Mouse (Mus musculus) cerebellum, adult 9-11 months (tissue): ENCODE measurements at regions not wholly inside any gene's neighbourhood (a gene's known extent, or its start where the extent isn't known, plus 50 kb on each side); places are given as distances from the start of the nearest gene placed in this dataset.

ENCODE experiments used
- DNase-seq: peaks from one replicate; pipeline ENCODE4 v3.0.0; 2022

DNA sequence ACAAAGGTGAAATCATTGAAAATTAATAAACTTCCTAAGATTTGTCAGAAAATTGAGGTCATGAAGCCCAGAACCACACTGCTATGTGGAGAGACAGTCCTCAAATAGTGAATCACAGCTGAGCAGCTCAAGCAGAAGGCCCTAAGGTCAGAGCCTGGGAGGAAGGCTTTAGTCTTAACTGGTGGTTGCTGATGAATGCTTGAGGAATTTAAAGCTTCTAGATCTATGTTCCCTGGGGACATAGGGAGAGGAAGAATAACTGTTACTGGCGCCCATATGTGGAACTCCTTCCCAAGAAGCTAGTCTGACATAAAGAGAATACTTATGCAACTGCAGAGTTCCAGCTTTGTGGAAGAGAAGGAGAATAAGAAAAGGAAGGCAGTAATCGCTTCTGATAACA is 919.5 kb downstream of the D3Ertd751e start:
- DNase-seq = no peak

GRCm38 (mm10) chr3:42676668-42677398 is 934.4 kb downstream of the D3Ertd751e start:
- no peak for DNase-seq

GRCm38 (mm10) chr3:42694726-42695125 is 952.3 kb downstream of the D3Ertd751e start:
- DNase-seq = no peak

DNA sequence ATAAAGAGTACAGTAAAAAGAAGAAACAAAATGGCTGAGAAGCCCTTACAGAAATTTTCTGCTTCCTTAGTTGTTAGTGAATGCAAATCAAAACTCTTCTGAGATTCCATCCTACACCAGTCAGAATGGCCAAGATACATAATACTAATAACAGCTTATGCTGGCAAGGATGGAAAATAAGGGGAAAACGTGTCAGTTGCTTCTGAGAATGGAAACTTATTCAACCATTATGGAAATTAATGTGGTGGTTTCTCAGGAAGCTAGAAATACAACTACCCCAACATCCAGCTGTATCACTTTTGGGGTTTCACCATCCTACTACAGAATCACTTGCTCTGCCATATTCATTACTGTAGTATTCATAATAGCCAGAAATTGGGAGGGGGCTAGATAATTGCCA is 996.5 kb downstream of the D3Ertd751e start:
- DNase-seq = no peak

- DNase-seq = no peak
Observed at GRCm38 (mm10) chr3:42753130-42753529, 1010.7 kb downstream of the D3Ertd751e start.

GRCm38 (mm10) chr3:42757335-42757734 is 1014.9 kb downstream of the D3Ertd751e start:
- DNase-seq = no peak

DNA sequence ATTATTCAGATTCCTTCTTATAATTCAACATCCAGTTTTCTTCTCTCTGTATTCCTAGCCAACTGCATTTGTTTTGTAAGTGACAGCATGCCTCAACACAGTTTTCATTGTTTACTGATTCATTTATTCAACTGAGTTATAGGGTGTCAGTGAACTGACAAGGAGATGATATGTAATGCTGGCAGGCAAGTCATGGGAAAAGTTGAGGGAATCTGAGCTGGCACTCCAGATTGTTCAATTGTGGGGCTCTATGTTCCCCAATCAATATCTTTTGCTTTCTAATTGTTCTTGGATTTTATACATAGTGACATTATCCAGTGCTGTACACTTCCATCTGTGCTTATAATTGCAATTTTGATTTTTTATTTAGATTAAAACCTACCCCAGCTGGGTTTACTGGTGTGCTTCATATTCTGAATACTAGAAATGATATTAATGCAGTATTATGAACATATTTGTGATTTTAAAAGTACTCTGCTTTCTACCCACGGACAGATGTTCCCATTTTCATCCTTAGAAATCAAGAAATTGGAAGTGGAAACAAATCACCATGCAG is 1015.5 kb downstream of the D3Ertd751e start:
- no peak for DNase-seq

- DNase-seq = no peak
Observed at GRCm38 (mm10) chr3:42762205-42762604, 1019.8 kb downstream of the D3Ertd751e start.

GRCm38 (mm10) chr3:42783478-42783877 is 1041.1 kb downstream of the D3Ertd751e start:
- no peak for DNase-seq

GRCm38 (mm10) chr3:42784203-42784602 is 1041.8 kb downstream of the D3Ertd751e start:
- DNase-seq = no peak

- no peak for DNase-seq
Observed at GRCm38 (mm10) chr3:42790415-42790814, 1048.0 kb downstream of the D3Ertd751e start.

DNA sequence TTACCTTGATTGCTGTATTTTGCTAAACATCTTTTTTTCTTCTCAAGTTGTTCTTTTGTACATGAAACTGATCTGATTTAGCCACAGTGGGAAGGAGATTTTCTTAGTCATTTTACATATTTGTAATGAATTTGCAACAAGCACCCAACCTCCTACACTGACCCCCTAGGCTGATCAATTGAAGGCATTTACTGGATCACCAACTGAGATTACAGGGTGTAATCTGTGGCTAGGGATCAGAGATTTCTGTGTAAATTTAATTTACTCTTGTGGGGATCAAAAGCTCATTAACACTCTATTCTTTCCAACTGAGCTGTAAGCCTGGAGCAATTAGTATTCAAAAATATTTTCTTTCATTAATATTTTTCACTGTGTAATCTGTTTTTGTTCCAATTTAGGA is 1049.5 kb downstream of the D3Ertd751e start:
- DNase-seq = no peak

GRCm38 (mm10) chr3:42830456-42830855 is 1088.0 kb downstream of the D3Ertd751e start:
- no peak for DNase-seq

DNA sequence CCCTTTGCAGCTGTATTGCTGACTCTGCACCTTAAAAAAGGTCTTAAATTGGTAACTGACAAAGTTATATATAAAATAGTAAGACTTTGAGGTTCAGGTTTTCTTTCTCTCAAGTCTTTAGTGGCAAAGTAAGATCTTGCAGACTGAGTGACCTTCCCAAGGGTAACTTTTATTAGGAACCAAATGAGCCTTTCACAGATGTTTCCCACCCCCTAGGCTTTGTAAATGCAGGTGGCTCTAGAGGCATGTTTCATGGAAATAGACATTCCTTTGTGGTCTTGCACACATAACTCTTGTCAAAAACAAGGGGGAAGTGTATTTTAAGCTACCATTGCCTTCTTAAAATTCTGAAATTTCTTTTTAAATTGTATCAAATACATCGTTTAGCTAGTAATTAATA is 1125.0 kb downstream of the D3Ertd751e start:
- no peak for DNase-seq

DNA sequence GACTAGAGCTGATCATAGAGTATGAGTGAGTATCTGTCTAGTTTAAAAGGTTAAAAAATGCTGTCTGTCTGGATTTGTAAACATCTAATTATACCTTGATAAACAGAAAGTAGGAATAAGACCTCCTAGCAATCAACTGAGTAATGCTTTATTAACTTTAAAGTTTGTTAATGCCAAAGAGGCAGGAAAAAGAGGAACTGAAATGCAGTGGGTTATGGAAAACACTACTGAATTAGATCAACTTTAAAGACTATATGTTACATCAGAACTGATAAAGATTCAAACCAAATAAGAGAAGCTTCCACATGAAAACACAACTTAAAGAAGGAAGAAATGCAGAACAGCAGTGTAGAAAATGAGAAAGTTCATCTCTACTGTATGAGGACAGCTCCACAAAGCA is 1136.6 kb downstream of the D3Ertd751e start:
- no peak for DNase-seq

DNA sequence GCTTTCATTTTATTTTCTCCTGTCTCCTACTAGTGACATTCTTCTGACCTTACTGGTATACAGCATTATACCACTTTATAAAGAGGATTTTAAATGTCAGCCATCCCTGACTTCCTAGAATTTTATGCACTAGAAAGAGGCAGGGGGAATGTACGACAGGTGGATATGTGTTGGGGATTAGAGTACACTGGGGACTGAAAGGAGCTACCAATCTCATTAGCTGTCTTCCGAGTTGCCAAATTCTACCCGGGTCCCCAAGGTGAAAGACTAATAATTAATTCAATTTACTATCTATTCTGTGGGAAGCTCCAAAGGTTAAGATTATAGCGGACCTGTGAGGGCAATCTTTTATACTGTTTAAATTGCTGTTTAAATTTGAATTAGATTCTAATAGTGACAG is 1142.1 kb downstream of the D3Ertd751e start:
- DNase-seq = no peak

- DNase-seq = peak; percentile 2
Observed at GRCm38 (mm10) chr3:42892016-42892699, 1149.7 kb downstream of the D3Ertd751e start.

- DNase-seq = no peak
Observed at GRCm38 (mm10) chr3:42895787-42896186, 1153.4 kb downstream of the D3Ertd751e start.

- DNase-seq = no peak
Observed at GRCm38 (mm10) chr3:42897936-42898335, 1155.5 kb downstream of the D3Ertd751e start.

GRCm38 (mm10) chr3:42898934-42899333 is 1156.5 kb downstream of the D3Ertd751e start:
- DNase-seq = no peak

DNA sequence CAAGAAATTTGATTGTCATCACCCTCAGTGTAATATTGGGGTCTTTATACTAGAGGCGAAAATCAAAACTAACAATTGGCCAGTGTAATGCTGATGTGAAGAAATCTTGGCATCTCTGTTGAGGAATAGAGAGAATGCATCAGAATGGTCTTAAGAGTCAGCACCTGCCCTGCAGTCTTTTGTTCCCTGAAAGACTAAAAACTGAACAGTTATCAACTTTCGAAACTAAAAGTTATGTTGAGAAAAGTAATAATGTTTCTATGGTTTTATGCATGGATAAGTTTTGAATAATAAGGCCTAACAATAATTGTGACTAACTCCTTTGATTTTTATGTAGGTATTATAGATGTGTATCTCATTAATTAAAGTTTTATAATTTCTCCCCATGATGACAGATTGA is 1158.6 kb downstream of the D3Ertd751e start:
- no peak for DNase-seq

DNA sequence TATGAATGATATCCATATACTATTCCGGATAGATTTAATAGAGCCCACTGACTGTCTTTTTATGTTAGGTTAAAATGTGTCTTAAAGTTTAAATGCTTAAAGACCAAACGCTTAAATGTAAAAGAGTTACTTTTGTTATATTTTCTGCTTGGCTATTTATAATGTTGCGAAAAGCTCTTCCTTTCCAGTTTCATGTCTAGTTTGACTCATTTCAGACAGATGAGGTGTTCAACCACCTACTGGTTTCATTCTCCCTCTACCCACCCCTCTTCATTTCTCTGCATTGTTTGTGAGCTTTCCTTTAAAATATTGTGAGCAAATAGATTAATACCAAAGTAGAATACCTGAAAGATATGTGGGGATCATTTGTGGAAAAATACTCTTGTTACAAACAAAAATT is 1163.8 kb downstream of the D3Ertd751e start:
- no peak for DNase-seq

GRCm38 (mm10) chr3:42908404-42908803 is 1166.0 kb downstream of the D3Ertd751e start:
- no peak for DNase-seq

- no peak for DNase-seq
Observed at GRCm38 (mm10) chr3:42915146-42915545, 1172.7 kb downstream of the D3Ertd751e start.
